Mouse (Mus musculus) hindbrain, embryonic 12.5 days (tissue): ENCODE results near the gene Klhl29. TPM values are rescaled to one million over a fixed set of nuclear protein-coding genes. Genes with fewer than 3 reads are reported as not detected.

ENCODE experiments used
- ATAC-seq: fragments of 200-750 bp; cut with Nextera tagmentation; 2 replicates; pipeline ENCODE4 v1.8.0; 2017; ENCODE audit warnings: moderate TSS enrichment; ENCODE audit not compliant: low FRiP score
- H3K27ac ChIP-seq: fragments of 300-500 bp; sonication (generic); 2 replicates; pipeline ENCODE4 v1.5.1; 2016; ENCODE audit warnings: mild to moderate bottlenecking
- H3K27me3 ChIP-seq: fragments of 300-500 bp; sonication (generic); 2 replicates; pipeline ENCODE4 v1.6.1; 2016; ENCODE audit warnings: mild to moderate bottlenecking
- H3K36me3 ChIP-seq: fragments of 300-500 bp; sonication (generic); 2 replicates; pipeline ENCODE4 v1.6.1; 2016; ENCODE audit warnings: mild to moderate bottlenecking
- H3K4me1 ChIP-seq: fragments of 300-500 bp; sonication (generic); 2 replicates; pipeline ENCODE4 v1.6.1; 2016
- H3K4me2 ChIP-seq: fragments of 300-500 bp; sonication (generic); replicated peaks from 2 replicates; pipeline ENCODE4 v1.6.1; 2016; ENCODE audit warnings: mild to moderate bottlenecking
- H3K4me3 ChIP-seq: fragments of 300-500 bp; sonication (generic); 2 replicates; pipeline ENCODE4 v1.5.1; 2016; ENCODE audit warnings: mild to moderate bottlenecking
- H3K9ac ChIP-seq: fragments of 300-500 bp; sonication (generic); 2 replicates; pipeline ENCODE4 v1.6.1; 2016; ENCODE audit warnings: mild to moderate bottlenecking, moderate library complexity
- H3K9me3 ChIP-seq: fragments of 300-500 bp; sonication (generic); replicated peaks from 2 replicates; pipeline ENCODE4 v1.6.1; 2016; ENCODE audit warnings: mild to moderate bottlenecking
- WGBS: fragments of 180-500 bp; shearing (Covaris S2); methylation state at CpG from one replicate; pipeline ENCODE4 v1.1.7; 2016; 5-methylcytosine and 5-hydroxymethylcytosine counted together
- polyA plus RNA-seq: library from polyadenylated mRNA; unstranded; fragments of >200 nt; fragmentation: Nextera tagmentation; extraction: Ambion mirVana; gene quantifications from 2 replicates; pipeline ENCODE4 v1.2.1, GENCODE M21; 2016

Klhl29 gene
- polyA plus RNA-seq, 1 experiment from 2014 or later, result 4.2 TPM

DNA sequence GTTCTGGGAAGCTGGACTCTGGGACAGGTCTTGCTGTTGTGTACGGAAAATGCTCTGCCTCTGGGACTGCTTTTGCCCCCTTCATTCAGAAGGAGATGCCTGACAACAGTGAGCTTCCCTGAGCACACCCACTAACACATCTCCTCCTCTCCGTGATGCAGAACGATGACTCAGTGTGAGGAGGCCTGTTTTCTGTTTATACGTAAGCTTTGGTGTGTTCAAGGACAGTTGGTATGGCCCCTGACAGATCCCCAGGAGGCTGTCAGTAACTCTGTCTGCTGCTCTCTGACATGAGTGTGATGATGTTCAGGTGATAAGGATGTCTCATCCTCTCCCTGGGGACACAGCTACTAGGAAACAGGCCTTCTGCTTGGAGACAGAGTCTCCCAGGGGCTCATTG, 193.3 kb downstream of the Klhl29 start:
- ATAC-seq, result 0 out of 2 replicates have a peak, but pooled peaks have one; percentile 9
- H3K4me2 ChIP-seq, result no peak overlapping the region
- H3K9ac ChIP-seq, result no peak overlapping the region
- no peak overlapping the region for H3K4me3 ChIP-seq
- no peaks in the 10 kb centered on the region for H3K27me3 ChIP-seq
- H3K27ac ChIP-seq, result no peak overlapping the region
- no peaks in the 10 kb centered on the region for H3K36me3 ChIP-seq
- WGBS, result 76% methylated on average over 4 of the region's 4 CpGs
- peaks cover 22% of the 10 kb centered on the region for H3K4me1 ChIP-seq
- H3K9me3 ChIP-seq, result no peaks in the 10 kb centered on the region

DNA sequence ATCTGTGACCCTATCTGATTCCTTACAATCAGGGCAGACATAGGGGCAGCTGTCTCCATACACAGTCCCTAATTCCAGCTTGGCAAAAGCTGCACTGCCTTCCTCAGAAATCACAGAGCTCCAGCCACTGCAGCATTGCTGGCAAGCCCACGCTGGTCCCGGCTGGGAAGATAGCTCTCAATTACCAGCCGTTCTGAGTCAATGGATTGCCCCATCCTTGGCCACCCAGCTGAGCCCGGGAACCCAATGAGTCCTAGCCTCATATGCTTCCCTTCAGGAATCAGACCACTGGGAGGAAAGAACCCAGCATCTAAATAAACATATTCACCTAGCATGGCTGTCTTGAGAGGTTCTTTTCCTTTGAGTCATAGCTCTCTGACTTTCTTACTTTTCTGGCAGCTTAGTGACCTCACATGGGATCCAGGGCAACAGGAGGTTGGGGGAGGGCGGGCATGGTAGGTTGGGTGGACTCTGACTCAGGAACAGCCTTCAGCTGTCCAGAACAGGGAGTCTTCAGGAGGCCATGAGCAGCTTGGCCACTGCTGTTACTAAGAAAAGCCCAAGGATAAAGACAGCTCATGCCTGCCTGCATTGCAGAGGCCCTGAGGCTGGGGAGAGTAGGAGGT, 198.7 kb downstream of the Klhl29 start:
- 79% methylated on average over 5 of the region's 5 CpGs for WGBS
- Histone ChIP-seq H3K4me1 (peaks cover 5% of the 10 kb centered on the region; the same call in 1 of the 2 replicates), H3K9me3 (no peaks in the 10 kb centered on the region), H3K27me3 (no peaks in the 10 kb centered on the region), H3K4me3 (no peak overlapping the region), H3K4me2 (no peak overlapping the region), H3K9ac (no peak overlapping the region), H3K36me3 (no peaks in the 10 kb centered on the region), H3K27ac (no peak overlapping the region)
- ATAC-seq, result no peak

DNA sequence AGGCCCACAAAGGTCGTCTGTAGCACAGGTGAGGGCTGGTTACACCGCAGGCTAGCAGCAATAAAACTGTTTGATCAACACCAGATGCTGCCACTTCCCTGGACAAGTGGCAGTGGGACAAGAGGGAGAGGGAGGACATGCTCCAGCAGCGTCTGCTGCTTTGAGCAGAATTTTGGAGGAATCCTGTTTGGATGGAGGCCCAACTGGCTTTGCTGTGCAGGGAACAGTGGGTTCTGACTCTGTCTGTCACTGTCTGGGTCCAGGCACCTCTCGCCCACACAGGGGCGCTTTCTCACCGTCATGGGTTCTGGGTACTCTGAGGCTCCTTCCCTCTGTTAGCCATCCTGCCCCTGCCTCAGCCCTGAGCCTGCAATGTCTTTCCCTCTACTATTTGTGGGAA, 209.3 kb downstream of the Klhl29 start:
- Histone ChIP-seq H3K36me3 (no peaks in the 10 kb centered on the region), H3K9ac (no peak overlapping the region), H3K9me3 (no peaks in the 10 kb centered on the region), H3K27me3 (no peaks in the 10 kb centered on the region), H3K27ac (no peak overlapping the region), H3K4me3 (no peak overlapping the region), H3K4me2 (no peak overlapping the region), H3K4me1 (no peaks in the 10 kb centered on the region)
- peak; percentile 64 for ATAC-seq
- 49% methylated on average over 6 of the region's 6 CpGs for WGBS

DNA sequence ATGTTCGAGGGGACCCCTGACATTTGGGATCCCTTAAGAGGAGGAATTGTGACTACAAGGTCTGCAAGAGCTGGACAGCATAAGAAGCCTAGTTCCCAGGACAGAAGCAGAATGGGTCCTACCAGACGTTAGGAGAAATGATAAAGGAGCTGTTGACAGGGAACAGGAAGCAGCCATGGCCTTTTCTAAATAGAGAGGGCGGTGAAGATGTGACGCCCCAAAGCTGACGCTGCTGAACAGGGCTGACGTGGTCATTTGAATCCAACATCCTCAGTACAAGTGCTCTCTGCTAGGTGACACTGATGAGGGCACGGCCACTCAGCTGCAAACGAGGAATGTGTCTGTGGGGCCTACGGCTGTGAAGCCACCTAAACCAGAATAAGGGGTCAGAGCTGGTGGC, 210.1 kb downstream of the Klhl29 start:
- no peak overlapping the region for H3K9ac ChIP-seq
- WGBS, result 64% methylated on average over 9 of the region's 9 CpGs
- H3K4me1 ChIP-seq, result no peaks in the 10 kb centered on the region
- H3K4me3 ChIP-seq, result no peak overlapping the region
- no peaks in the 10 kb centered on the region for H3K9me3 ChIP-seq
- H3K4me2 ChIP-seq, result no peak overlapping the region
- no peak overlapping the region for H3K27ac ChIP-seq
- H3K36me3 ChIP-seq, result no peaks in the 10 kb centered on the region
- no peaks in the 10 kb centered on the region for H3K27me3 ChIP-seq
- peak; percentile 13; the same call in 1 of the 2 replicates for ATAC-seq

DNA sequence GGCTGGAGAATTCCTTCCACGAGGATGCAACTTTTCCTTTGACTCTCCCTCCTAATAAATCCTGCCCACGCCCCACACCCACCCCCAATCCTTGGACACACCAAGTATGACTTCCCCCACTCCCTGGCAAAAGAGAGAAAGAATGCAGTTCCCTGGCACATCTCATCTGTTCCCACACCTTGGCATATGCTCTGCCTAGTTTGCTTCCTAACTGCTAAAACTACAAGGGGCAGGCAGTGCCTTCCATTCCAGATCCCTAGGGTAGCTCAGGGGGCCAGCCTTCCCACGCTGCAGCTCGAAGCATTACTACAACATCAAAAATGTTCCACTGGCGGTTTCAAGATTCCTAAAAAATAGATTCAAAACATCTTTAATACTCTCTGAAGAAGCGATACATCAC, 212.8 kb downstream of the Klhl29 start:
- ATAC-seq, result no peak
- Histone ChIP-seq H3K9me3 (no peaks in the 10 kb centered on the region), H3K27ac (no peak overlapping the region), H3K4me3 (no peak overlapping the region), H3K4me2 (no peak overlapping the region), H3K36me3 (no peaks in the 10 kb centered on the region), H3K27me3 (no peaks in the 10 kb centered on the region), H3K9ac (no peak overlapping the region), H3K4me1 (no peaks in the 10 kb centered on the region)
- WGBS, result 81% methylated on average over 6 of the region's 6 CpGs

DNA sequence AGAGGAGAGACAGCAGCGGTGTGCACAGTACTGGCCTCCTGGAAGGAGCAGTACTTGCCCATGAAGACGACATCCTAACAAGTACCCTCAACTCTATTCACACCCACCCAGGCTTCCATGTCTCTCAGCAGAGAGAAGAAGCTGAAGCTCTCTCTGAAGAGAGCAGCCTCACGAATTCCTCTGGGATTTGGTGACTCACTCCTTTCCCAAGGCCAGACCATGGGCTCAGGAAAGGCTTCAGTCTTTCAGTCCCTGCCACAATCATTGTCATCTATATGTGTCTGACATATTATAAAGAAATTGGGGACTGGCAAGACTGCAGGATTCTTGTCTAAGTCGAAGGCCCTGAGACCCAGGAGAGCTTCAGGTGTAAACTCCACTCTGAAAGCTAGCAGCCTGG, 213.9 kb downstream of the Klhl29 start:
- no peak for ATAC-seq
- H3K9me3 ChIP-seq, result no peaks in the 10 kb centered on the region
- no peak overlapping the region for H3K27ac ChIP-seq
- H3K9ac ChIP-seq, result no peak overlapping the region
- no peaks in the 10 kb centered on the region for H3K27me3 ChIP-seq
- no peaks in the 10 kb centered on the region for H3K36me3 ChIP-seq
- 90% methylated on average over 4 of the region's 4 CpGs for WGBS
- H3K4me3 ChIP-seq, result no peak overlapping the region
- H3K4me2 ChIP-seq, result no peak overlapping the region
- no peaks in the 10 kb centered on the region for H3K4me1 ChIP-seq

DNA sequence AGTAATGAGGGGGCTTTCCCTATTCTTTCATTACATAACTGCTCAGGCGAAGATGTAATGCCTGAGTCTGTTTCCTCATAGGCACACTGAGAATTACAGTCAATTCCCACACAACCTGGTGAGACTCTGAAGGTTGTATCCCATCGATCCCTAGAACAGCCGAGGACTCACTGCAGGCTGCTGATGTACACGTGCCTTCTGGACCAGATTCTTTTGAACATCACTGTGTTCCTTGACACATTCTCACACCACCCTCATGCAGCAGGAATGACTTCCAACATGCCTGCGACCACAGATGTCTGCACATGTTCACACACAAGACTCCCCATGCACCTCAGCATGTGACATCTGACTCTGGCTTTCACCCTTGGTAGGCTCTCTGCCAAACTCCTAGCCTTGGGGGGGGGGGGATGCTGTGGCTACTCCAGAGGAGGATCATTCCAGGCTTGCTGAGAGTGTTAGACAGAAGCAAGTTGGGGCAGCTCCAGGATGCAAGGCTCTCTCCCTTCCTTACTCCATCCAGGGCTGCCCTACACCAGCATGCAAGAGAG, 217.5 kb downstream of the Klhl29 start:
- no peaks in the 10 kb centered on the region for H3K9me3 ChIP-seq
- no peaks in the 10 kb centered on the region for H3K4me1 ChIP-seq
- WGBS, result 89% methylated on average over 5 of the region's 5 CpGs
- no peak overlapping the region for H3K4me2 ChIP-seq
- no peak overlapping the region for H3K9ac ChIP-seq
- no peaks in the 10 kb centered on the region for H3K36me3 ChIP-seq
- H3K4me3 ChIP-seq, result no peak overlapping the region
- ATAC-seq, result no peak
- no peaks in the 10 kb centered on the region for H3K27me3 ChIP-seq
- H3K27ac ChIP-seq, result no peak overlapping the region

DNA sequence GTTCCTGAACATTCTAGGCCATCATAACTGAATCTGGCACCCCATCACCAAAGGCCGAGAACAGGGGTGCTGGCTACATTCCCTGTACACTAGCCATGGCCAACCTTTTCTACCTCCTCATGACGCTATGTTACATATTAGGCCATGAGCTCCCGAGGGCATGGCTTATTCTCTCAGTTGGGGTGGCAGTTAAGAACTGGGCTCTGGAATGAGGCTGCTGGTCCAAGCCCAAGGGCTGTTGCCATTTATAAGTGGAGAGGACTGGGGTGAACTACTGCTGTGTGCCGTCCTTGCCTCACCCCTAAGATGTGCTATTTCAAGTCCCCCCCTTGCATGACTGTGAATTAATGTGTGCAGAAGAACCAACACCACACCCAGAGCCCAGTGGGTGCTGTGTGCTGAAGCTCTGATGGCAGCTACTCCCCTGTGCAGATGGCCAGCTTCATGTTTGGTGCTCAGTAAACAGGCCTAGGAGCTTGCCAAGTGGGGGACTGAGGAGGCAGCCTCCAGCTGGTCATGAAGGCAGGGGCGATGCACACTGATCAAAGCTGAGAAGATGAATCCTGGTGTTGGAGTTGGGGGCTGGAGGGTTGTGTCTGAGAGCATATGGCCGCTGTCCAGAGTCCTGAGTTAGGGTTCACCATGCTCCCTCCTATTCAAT, 218.3 kb downstream of the Klhl29 start:
- Histone ChIP-seq H3K27ac (no peak overlapping the region), H3K9me3 (no peaks in the 10 kb centered on the region), H3K27me3 (no peaks in the 10 kb centered on the region), H3K36me3 (no peaks in the 10 kb centered on the region), H3K4me1 (0 out of 2 replicates have a peak, but pooled peaks cover 3% of the 10 kb centered on the region), H3K4me3 (no peak overlapping the region), H3K9ac (no peak overlapping the region), H3K4me2 (no peak overlapping the region)
- WGBS, result 89% methylated on average over 6 of the region's 6 CpGs
- no peak for ATAC-seq

DNA sequence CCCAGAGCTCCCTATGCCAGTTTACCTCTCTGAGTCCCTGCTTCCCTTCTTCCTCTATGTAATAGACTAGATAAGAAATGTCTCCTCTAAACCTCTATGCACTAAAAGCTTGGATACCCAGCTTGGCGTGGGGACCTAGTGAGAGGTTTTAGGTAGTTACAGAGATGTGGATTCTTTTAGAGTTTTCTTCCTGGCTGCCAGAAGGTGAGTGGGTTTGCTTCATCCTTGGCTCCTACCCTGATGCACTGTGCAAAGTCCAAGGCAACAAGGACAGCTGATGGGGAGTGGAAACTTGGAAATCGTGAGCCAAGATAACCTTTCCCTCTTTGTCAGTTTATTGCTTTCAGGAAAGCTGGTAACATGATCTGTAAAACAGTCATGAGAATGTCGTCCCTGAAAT, 220.3 kb downstream of the Klhl29 start:
- Histone ChIP-seq H3K4me1 (peaks cover 8% of the 10 kb centered on the region; the same call in 1 of the 2 replicates), H3K36me3 (no peaks in the 10 kb centered on the region), H3K27me3 (no peaks in the 10 kb centered on the region), H3K9ac (no peak overlapping the region), H3K4me2 (no peak overlapping the region), H3K27ac (no peak overlapping the region), H3K9me3 (no peaks in the 10 kb centered on the region), H3K4me3 (no peak overlapping the region)
- no peak for ATAC-seq
- WGBS, result 85% methylated on average over 3 of the region's 3 CpGs

DNA sequence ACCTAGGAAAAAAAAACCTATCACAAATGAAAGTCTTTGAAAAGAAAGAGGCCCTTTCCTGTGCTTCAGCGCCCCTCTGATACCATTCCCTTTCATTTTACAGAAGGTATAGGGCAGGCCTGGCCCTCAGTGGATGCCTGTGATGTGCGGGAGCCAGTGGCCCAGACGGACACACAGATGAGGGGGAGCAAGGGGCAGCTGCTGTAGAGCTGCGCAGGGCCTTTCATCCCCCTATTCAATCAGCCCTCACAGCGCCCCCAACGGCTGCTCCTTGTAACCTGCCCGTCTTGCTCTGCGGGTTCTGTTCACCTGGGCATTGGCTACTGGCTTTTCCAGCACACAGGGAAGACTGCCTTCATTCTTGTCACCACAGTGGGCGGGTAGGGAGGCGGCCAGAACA, 223.6 kb downstream of the Klhl29 start:
- 18% methylated on average over 10 of the region's 10 CpGs for WGBS
- ATAC-seq, result no peak

DNA sequence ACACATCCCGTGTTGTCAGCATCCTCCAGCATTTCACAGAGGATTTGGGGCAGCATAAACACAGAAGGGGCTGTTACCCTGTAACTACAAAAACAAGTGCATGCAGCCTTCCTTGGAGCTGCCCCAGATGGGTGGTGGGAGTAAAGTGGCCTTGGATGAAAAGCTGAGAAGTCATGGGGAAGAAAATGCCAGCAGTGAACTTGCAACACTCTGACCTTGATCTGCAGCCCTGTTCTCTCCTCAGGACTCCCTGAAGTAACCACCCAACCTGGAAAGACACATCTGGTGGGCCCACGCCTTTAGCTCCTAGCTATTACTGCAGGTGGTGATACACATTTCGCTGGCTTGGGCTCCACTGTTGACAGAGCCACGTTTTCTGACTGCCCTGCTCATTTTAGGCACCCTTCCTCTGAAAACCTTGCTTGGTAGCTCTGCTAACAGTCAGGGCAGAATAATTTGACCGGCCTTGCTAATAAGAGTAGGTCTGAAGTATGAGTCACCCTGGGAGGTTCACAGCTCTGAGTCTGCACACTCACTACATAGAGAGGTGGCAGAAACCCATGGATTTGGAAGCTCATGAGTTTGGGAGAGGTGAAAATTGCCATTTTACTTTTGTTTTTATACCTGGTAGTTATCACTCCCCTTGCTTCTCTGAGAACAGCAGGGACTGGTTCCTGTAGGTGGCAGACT, 228.0 kb downstream of the Klhl29 start:
- Histone ChIP-seq H3K4me1 (peaks cover 28% of the 10 kb centered on the region), H3K36me3 (0 out of 2 replicates have a peak, but pooled peaks cover 5% of the 10 kb centered on the region), H3K27me3 (no peaks in the 10 kb centered on the region), H3K27ac (no peak overlapping the region), H3K4me3 (no peak overlapping the region), H3K4me2 (no peak overlapping the region), H3K9ac (no peak overlapping the region), H3K9me3 (no peaks in the 10 kb centered on the region)
- WGBS, result 79% methylated on average over 5 of the region's 5 CpGs
- no peak for ATAC-seq

More for the DNA sequence above, 223.6 kb downstream of the Klhl29 start:
- 0 out of 2 replicates have a peak, but pooled peaks cover 5% of the 10 kb centered on the region for H3K36me3 ChIP-seq
- no peak overlapping the region for H3K9ac ChIP-seq
- no peaks in the 10 kb centered on the region for H3K27me3 ChIP-seq
- no peak overlapping the region for H3K4me3 ChIP-seq
- no peaks in the 10 kb centered on the region for H3K9me3 ChIP-seq
- H3K27ac ChIP-seq, result no peak overlapping the region
- no peak overlapping the region for H3K4me2 ChIP-seq
- H3K4me1 ChIP-seq, result peaks cover 8% of the 10 kb centered on the region; the same call in 1 of the 2 replicates
